Mouse (Mus musculus) stomach, embryonic 16.5 days (tissue): Measurements from ENCODE around the gene Cck. TPM values are rescaled to one million over a fixed set of nuclear protein-coding genes. Genes with fewer than 3 reads are reported as not detected.
"Not testable (repeated sequence)": the region's sequence is repeated elsewhere in the genome, so short reads cannot be mapped to it uniquely, and the experiment has no call there.

ENCODE experiments used
- ATAC-seq: fragments of 200-750 bp; cut with Nextera tagmentation; 2 replicates; pipeline ENCODE4 v1.8.0; 2017; ENCODE audit warnings: moderate number of reproducible peaks, moderate TSS enrichment; ENCODE audit not compliant: insufficient read depth, low FRiP score
- H3K27ac ChIP-seq: fragments of 300-500 bp; sonication (generic); 2 replicates; pipeline ENCODE4 v1.5.1; 2014; ENCODE audit warnings: low read length
- H3K27me3 ChIP-seq: fragments of 300-500 bp; sonication (generic); 2 replicates; pipeline ENCODE4 v1.6.1; 2014; ENCODE audit warnings: low read length, control low read depth, mixed read lengths; ENCODE audit not compliant: control insufficient read depth, insufficient read depth
- H3K36me3 ChIP-seq: fragments of 300-500 bp; sonication (generic); 2 replicates; pipeline ENCODE4 v1.6.1; 2014; ENCODE audit warnings: low read length; ENCODE audit not compliant: control insufficient read depth, insufficient read depth
- H3K4me1 ChIP-seq: fragments of 300-500 bp; sonication (generic); 2 replicates; pipeline ENCODE4 v1.6.1; 2014; ENCODE audit warnings: low read length, control low read depth, mixed read lengths; ENCODE audit not compliant: control insufficient read depth, insufficient read depth
- H3K4me2 ChIP-seq: fragments of 300-500 bp; sonication (generic); 2 replicates; pipeline ENCODE4 v1.6.1; 2014; ENCODE audit warnings: low read depth, low read length, mixed read lengths
- H3K4me3 ChIP-seq: fragments of 300-500 bp; sonication (generic); replicated peaks from 2 replicates; pipeline ENCODE4 v1.5.1; 2014; ENCODE audit warnings: mild to moderate bottlenecking, low read length
- H3K9ac ChIP-seq: fragments of 300-500 bp; sonication (generic); 2 replicates; pipeline ENCODE4 v1.6.1; 2014; ENCODE audit warnings: low read length
- H3K9me3 ChIP-seq: fragments of 300-500 bp; sonication (generic); replicated peaks from 2 replicates; pipeline ENCODE4 v1.6.1; 2016; ENCODE audit warnings: low read length, control low read depth; ENCODE audit not compliant: control insufficient read depth
- WGBS: fragments of 180-500 bp; shearing (Covaris S2); extraction: QIAGEN DNeasy Blood & Tissue Kit; methylation state at CpG from one replicate; pipeline ENCODE4 v1.1.7; 2014; 5-methylcytosine and 5-hydroxymethylcytosine counted together
- polyA plus RNA-seq: library from polyadenylated mRNA; unstranded; fragments of >200 nt; fragmentation: Nextera tagmentation; extraction: Ambion mirVana; gene quantifications from 2 replicates; pipeline ENCODE4 v1.2.1, GENCODE M21; 2015

Gene Cck
- polyA plus RNA-seq, 1 experiment from 2014 or later: 11.5 TPM

DNA sequence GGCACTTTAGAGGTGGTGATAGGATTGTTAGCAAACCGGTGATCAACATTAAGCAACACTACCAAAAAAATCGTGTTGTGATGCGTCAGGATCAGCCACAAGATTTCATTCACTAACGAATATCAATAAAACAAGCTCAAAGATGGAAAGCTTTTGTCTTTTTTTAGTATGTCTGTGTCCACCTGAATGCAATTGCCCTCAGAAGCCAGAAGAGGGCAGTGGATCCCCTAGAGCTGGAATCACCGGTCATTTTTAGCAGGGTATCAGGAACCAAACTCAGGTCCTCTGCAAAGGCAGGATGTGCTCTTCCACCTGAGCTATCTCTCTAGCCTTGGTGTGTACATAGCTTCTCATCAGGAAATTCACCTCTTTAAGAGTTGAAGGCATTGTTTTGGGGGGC, 20.7 kb downstream of the Cck start:
- no peak overlapping the region for H3K9ac ChIP-seq
- no peaks in the 10 kb centered on the region for H3K4me1 ChIP-seq
- H3K4me2 ChIP-seq: no peak overlapping the region
- peaks cover 6% of the 10 kb centered on the region for H3K36me3 ChIP-seq
- no peak overlapping the region for H3K4me3 ChIP-seq
- no peak for ATAC-seq
- H3K27ac ChIP-seq: no peak overlapping the region
- 83% methylated on average over 5 of the region's 5 CpGs for WGBS
- no peaks in the 10 kb centered on the region for H3K9me3 ChIP-seq
- H3K27me3 ChIP-seq: no peaks in the 10 kb centered on the region

DNA sequence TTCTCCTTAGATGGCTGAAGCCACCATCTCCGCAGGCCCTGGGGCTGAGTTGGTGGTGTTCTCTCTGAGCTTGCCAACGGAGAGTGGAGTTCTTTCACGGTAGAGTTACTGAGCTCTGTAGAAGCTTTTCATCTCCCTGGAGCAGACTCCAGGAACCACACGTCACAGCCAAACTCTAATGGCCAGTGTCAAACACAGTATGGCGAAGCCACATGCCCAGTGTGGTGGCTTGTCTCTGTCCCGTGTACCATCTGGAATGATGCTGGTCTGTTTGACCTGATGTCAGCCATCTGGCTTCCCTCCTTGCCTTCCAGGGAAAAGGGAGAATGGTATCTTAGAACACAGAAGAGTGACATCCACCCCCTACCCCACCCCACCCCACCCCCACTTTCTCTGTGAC, 25.8 kb downstream of the Cck start:
- Histone ChIP-seq H3K4me3 (no peak overlapping the region), H3K9me3 (no peaks in the 10 kb centered on the region), H3K36me3 (peaks cover 6% of the 10 kb centered on the region), H3K9ac (no peak overlapping the region), H3K27me3 (no peaks in the 10 kb centered on the region), H3K4me2 (no peak overlapping the region), H3K27ac (no peak overlapping the region), H3K4me1 (no peaks in the 10 kb centered on the region)
- 83% methylated on average over 6 of the region's 6 CpGs for whole genome bisulfite sequencing
- no peak for ATAC-seq

DNA sequence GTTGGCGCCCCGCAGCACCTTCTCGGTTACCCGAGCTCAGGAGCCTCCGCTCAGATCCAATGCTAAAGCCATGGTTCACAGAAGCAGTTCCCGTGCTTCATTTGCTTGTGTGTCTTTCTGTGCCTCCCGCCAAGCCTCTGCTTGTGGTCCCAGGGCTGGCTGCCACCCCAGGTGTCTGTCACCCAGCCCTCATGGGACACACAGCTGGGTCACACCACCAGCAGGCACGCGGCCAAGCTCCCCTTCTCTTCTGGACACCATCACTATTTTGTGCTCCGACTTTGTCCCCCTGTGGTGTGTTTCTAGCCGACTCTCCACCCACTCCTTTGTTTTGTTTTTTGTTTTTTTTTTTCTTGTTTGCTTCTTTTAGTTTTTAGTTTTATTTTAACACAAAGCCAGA, 28.0 kb downstream of the Cck start:
- Histone ChIP-seq H3K9ac (no peak overlapping the region), H3K27ac (no peak overlapping the region), H3K36me3 (peaks cover 8% of the 10 kb centered on the region; the same call in 1 of the 2 replicates), H3K9me3 (no peaks in the 10 kb centered on the region), H3K27me3 (no peaks in the 10 kb centered on the region), H3K4me3 (no peak overlapping the region), H3K4me2 (no peak overlapping the region), H3K4me1 (no peaks in the 10 kb centered on the region)
- WGBS: 86% methylated on average over 11 of the region's 11 CpGs
- no peak for ATAC-seq

DNA sequence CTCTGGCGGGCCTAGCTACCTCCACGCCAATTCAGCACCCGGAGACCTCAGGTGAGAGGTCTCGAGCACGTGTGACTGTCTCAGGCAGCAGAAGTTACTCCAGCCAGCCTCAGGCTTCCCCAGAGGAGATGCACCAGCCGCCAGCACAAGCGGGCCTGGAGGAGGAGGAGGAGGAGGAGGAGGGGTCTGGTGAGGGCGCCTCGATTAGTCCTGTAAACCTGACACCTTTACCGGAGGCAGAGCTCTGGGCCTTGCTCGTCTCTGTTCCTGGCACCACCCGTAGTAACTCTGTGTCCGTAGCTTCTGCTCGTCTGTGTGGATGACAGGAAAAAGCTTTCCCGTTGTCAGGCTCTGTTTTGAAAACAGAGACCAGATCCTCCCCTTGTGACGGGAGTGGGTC, 35.0 kb downstream of the Cck start:
- Histone ChIP-seq H3K4me1 (no peaks in the 10 kb centered on the region), H3K36me3 (0 out of 2 replicates have a peak, but pooled peaks cover 12% of the 10 kb centered on the region), H3K4me3 (no peak overlapping the region), H3K4me2 (no peak overlapping the region), H3K27me3 (no peaks in the 10 kb centered on the region), H3K27ac (no peak overlapping the region), H3K9me3 (no peaks in the 10 kb centered on the region), H3K9ac (no peak overlapping the region)
- no peak for ATAC-seq
- WGBS: 59% methylated on average over 16 of the region's 16 CpGs

DNA sequence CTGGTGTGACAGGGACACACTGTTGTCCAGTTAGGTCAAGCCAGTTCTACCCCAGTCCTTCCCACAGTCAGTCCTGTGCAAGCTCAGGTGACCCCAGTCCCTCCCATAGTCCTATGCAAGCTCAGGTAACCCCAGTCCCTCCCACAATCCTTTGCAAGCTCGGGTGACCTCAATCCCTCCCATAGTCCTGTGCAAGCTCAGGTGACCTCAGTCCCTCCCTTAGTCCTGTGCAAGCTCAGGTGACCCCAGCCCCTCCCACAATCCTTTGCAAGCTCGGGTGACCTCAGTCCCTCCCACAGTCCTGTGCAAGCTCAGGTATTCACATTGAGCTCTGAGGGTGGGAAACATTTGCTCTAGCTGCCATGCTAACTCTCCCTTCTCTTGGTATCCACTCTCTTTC, 35.5 kb downstream of the Cck start:
- no peak overlapping the region for H3K4me3 ChIP-seq
- ATAC-seq: peak; percentile 14; the same call in 1 of the 2 replicates
- 0 out of 2 replicates have a peak, but pooled peaks cover 12% of the 10 kb centered on the region for H3K36me3 ChIP-seq
- 54% methylated on average over 2 of the region's 2 CpGs for WGBS
- H3K4me2 ChIP-seq: no peak overlapping the region
- H3K27ac ChIP-seq: no peak overlapping the region
- H3K9me3 ChIP-seq: no peaks in the 10 kb centered on the region
- H3K4me1 ChIP-seq: no peaks in the 10 kb centered on the region
- H3K27me3 ChIP-seq: no peaks in the 10 kb centered on the region
- no peak overlapping the region for H3K9ac ChIP-seq

DNA sequence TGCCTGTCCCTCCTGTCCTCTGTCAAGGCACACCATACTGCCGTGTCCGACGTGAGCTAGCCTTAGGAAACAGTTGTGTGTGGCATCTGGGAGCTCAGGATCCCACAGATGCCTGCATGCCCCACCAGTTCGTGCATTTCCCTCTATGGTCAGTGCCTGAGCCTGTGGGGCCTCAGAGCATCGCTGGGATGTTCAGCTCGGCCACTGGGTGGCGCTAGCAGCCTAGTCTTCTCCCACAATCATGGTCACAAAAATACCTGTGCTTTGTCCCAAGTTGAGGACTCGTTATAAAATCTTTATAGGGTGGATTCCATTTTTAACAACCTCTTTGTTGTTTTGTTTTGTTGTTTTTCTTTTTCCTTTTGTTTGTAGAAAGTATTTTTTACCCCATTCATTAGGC, 37.0 kb downstream of the Cck start:
- no peak overlapping the region for H3K4me3 ChIP-seq
- no peak overlapping the region for H3K27ac ChIP-seq
- H3K36me3 ChIP-seq: peaks cover 13% of the 10 kb centered on the region; the same call in 1 of the 2 replicates
- H3K9ac ChIP-seq: no peak overlapping the region
- H3K4me1 ChIP-seq: no peaks in the 10 kb centered on the region
- ATAC-seq: no peak
- H3K27me3 ChIP-seq: no peaks in the 10 kb centered on the region
- no peaks in the 10 kb centered on the region for H3K9me3 ChIP-seq
- WGBS: 32% methylated on average over 8 of the region's 8 CpGs
- H3K4me2 ChIP-seq: no peak overlapping the region

DNA sequence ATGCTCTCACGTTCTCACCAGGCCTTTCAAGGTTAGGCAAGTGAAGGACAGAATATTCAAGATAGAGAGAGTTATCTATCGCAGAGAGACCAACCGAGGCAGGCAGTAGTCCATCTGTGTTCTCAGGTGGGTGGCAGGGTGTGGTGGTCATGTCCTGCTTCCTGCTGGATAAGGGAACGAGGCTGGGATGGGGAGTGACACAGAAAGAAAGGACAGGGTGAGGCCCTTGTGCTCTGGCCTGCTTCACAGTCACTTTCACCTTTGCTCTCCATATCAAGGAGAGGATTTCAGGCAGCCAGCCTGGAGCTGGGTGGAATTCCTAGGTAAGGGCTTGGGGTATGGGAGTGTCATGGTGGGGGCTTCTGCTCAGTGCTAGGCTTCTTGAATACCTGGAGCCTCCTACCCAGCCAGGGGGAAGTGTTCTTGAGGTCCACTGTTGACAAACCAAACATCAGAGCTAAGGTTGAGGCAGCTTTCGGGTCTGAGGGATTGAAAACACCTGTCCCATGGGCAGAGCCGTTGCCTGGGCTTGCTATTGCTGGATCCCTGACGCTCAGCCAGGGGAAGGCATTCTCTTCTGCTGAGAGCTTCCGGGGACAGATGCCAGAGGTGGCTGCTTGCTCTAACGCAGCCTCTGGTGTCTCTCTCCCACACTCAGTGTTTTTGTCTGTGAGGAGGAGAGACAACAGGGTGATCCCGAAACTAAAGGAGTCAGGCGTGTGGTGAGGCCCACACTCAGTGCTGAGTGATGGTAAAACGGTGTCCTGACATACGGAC, 38.6 kb downstream of the Cck start:
- Histone ChIP-seq H3K4me1 (no peaks in the 10 kb centered on the region), H3K9ac (no peak overlapping the region), H3K27ac (no peak overlapping the region), H3K36me3 (peaks cover 13% of the 10 kb centered on the region; the same call in 1 of the 2 replicates), H3K4me2 (no peak overlapping the region), H3K27me3 (no peaks in the 10 kb centered on the region), H3K9me3 (no peaks in the 10 kb centered on the region), H3K4me3 (no peak overlapping the region)
- 68% methylated on average over 13 of the region's 13 CpGs for WGBS
- ATAC-seq: peak; percentile 47; the same call in 1 of the 2 replicates

DNA sequence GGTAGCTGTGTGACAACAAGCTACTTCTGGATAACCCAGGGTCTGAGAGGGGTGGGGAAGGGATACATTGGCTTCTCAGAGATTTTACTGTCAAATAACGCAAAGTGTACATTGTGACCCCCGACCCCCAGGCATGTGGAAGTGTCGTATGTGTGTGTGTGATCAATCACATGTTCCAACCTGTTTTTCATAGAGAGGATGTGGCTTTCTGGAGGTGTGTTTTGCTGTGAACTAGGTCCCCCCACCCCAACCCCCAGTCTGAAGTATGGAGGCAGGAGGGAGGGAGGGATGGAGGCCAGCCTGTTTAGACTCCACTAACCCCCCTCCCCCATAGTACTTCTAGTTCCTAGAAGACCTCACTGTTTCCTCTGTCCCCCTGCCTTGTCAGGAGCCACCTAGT, 40.6 kb downstream of the Cck start:
- Histone ChIP-seq H3K4me3 (no peak overlapping the region), H3K27me3 (no peaks in the 10 kb centered on the region), H3K4me2 (no peak overlapping the region), H3K36me3 (peaks cover 8% of the 10 kb centered on the region; the same call in 1 of the 2 replicates), H3K9ac (no peak overlapping the region), H3K4me1 (no peaks in the 10 kb centered on the region), H3K27ac (no peak overlapping the region), H3K9me3 (no peaks in the 10 kb centered on the region)
- ATAC-seq: no peak
- 82% methylated on average over 3 of the region's 3 CpGs for WGBS

DNA sequence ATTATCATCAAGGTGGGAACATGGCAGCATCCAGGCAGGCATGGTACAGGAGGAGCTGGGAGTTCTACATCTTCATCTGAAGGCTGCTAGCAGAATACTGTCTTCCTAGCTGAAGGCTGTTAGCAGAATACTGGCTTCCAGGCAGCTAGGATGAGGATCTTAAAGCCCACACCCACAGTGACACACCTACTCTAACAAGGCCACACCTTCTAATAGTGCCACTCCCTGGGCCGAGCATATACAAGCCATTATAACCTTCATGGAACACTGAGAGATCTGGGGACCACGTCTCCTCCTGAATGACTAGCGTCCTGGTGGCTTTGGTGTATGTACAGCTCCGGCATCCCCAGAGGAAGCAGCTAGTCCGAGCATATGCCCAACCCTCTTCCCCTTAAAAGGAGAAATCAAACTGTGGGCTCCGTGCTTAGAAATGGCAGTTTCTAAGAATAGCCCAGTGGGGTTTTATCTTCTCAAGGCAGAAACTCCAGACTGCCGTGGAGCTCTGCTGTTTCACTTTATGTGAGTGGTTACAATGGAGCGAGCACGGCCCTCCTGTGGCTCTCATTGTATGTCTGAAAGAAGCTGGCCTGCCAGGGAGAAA, 43.1 kb downstream of the Cck start:
- H3K27ac ChIP-seq: 0 out of 2 replicates have a peak overlapping the region, but pooled peaks have one; percentile 26
- 68% methylated on average over 9 of the region's 9 CpGs for WGBS
- H3K27me3 ChIP-seq, H3K4me2 ChIP-seq, H3K4me1 ChIP-seq, H3K4me3 ChIP-seq, H3K9me3 ChIP-seq, H3K9ac ChIP-seq, ATAC-seq: not testable (repeated sequence)
- H3K36me3 ChIP-seq: peaks cover 13% of the 10 kb centered on the region
